Mouse (Mus musculus) layer of hippocampus, adult 2 months (tissue): ENCODE measurements at regions not wholly inside any gene's neighbourhood (a gene's known extent, or its start where the extent isn't known, plus 50 kb on each side); places are given as distances from the start of the nearest gene placed in this dataset.

Source experiments
- DNase-seq, 2 experiments: peaks; one replicate each; pipeline ENCODE4 v3.0.0; 2022; ENCODE audit warnings: low spot score in 2 of 2
- H3K27ac ChIP-seq: fragments of 200-600 bp; 2 replicates; pipeline ENCODE4 v1.8.1; 2022
- H3K4me3 ChIP-seq: fragments of 200-600 bp; 2 replicates; pipeline ENCODE4 v1.8.1; 2022; ENCODE audit warnings: mild to moderate bottlenecking
- CTCF ChIP-seq: fragments of 200-600 bp; conservative IDR thresholded peaks from 2 replicates; pipeline ENCODE4 v1.8.1; 2022; ENCODE audit warnings: antibody characterized with exemption, mild to moderate bottlenecking, moderate library complexity

DNA sequence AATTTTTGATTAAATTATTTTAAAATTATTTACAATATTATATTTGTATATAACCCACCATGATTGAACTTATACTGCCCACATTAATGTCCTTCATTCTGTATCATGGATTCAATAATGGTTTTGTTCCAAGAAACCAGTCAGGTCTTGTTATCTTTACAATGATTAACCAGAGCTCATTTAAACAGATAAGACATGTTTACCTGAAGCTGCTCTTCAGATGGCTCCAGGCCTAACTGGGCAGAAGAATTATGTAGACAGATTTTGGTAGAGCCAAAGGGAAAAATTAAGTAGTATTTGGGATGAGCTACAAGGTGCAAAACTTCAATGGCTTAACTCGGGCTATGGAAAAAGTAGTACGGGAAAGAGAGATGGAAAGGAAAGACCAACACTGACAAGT, 97.7 kb upstream of the Kcnj16 start:
- TF ChIP-seq CTCF, result no peak
- Histone ChIP-seq H3K27ac (no peak overlapping the region), H3K4me3 (no peak overlapping the region)
- no peak for DNase-seq

DNA sequence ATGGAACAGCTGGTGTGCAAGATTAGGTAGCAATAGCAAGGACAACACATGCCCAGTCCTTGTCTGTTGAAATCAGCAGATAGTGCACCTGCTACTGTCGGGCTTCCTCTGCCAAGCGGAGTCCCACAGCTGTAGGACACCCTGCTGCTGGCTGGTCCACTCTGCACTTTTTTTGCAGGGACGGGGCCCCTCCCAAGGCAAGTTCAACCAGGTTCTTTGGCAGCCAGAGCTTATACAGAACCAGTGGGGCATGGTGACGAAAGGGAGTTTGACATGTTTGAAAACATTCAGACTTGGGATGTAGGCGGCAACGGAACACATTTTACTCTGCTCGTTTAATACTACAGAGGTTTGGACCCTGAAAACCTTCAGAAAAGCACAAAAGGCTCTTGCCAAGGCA, 93.2 kb upstream of the Kcnj16 start:
- H3K27ac ChIP-seq, result no peak overlapping the region
- no peak for TF ChIP-seq CTCF
- H3K4me3 ChIP-seq, result no peak overlapping the region
- no peak for DNase-seq

DNA sequence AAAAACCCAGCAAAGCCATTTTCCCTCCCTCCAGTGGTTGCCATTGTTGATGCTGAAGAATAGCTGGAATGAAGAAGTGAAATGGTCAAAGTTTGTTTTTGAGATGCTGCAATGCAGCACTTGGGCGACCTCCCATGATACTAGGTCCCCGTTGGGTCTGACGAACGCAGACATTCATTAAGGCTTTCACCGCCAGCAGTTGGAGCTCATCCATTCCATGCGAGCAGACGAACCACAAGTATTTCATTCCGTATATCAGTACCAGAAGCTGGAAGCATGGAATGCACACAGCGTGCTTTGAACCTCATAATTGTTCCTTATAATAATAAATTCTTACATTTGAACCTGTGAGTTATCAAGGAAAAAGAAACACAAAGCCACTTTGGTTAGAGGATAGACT, 86.9 kb upstream of the Kcnj16 start:
- no peak for TF ChIP-seq CTCF
- no peak for DNase-seq
- no peak overlapping the region for H3K4me3 ChIP-seq

DNA sequence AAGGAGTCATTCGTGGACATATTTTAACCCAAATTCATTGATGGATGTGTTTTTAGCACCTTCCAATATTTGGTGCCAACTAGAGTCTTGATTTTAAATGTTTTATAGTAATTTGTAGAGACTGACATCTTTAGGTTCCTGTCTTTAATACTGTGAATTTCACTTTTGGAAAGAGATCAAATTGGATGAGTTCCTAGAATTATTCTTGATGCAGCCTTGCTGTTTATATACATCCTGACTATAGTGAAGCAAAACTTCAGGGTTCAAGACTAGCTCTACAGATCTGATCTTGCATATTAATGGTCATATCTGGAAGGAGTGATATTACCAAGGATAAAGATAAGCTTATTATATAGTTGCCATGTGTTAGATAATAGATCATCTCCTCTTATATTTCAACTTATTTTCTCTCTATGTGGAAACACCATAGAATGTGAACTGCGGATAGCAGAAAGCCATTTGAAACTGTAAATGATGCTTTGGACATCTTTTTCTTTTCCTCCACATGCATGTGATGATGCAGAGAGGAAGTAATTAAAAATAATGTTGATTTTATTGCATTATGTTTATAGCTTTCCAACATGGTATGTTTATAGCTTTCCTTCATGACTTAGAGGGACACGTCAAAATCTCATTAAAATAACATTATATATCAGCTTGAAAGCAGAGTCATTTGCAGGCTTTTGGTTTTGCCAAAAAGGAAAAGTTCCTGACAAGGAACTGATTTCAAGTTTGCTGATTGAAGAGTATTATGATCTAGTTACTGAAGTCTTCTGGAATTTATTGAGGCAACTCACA, 78.3 kb upstream of the Kcnj16 start:
- no peak for TF ChIP-seq CTCF
- H3K4me3 ChIP-seq, result no peak overlapping the region
- no peak for DNase-seq
- H3K27ac ChIP-seq, result no peak overlapping the region

More for the DNA sequence above, 86.9 kb upstream of the Kcnj16 start:
- H3K27ac ChIP-seq, result no peak overlapping the region

DNA sequence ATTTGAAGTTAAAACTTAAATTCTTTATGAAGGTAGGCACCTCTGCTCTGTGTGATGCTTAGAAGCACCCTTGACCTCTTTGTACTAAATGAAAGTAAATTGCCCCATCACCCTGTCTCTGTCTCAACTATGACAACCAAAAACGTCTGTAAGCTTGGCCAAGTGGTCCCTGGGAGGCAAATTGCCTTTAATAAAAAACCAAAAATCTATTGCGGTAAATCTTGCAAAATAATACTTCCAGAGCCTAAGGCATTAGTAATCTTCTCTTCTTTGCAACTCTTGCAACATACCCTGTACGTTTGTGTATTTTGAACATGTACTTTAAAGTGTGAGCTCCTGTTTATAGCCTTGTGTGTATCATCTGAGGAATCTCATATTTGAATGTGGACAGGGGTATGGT, 77.4 kb upstream of the Kcnj16 start:
- Histone ChIP-seq H3K27ac (no peak overlapping the region), H3K4me3 (no peak overlapping the region)
- DNase-seq, result no peak
- TF ChIP-seq CTCF, result no peak

DNA sequence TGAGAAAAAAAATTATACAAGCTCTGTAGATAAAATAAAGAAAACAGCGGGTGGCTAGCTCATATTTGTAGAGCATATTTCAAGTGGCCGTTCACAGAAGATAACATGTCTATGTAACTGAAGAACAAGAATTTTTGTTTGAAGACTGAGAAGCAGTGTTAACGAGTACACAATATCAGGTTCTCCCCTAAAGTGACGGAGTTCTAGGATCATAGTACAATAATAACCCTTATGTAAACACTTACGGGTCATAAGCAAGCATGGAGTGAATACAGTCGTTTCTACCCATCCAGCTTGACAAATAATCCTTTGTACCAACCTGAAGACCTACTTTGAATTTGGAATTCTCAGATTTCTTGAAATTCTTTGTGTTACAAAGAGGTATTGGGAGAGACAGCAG, 64.9 kb upstream of the Kcnj16 start:
- TF ChIP-seq CTCF, result no peak
- H3K4me3 ChIP-seq, result no peak overlapping the region
- DNase-seq, result no peak
- no peak overlapping the region for H3K27ac ChIP-seq
